Mouse (Mus musculus) midbrain, embryonic 14.5 days (tissue): ENCODE results near the gene Ccdc189. TPM values are rescaled to one million over a fixed set of nuclear protein-coding genes. Genes with fewer than 3 reads are reported as not detected.

Experiments
- ATAC-seq: fragments of 200-750 bp; cut with Nextera tagmentation; 2 replicates; pipeline ENCODE4 v1.8.0; 2017; ENCODE audit warnings: moderate number of reproducible peaks, moderate library complexity; ENCODE audit not compliant: low FRiP score, low TSS enrichment
- DNase-seq: peaks from one replicate; pipeline ENCODE4 v3.0.0-alpha.2; 2015
- H3K27ac ChIP-seq: fragments of 300-500 bp; sonication (generic); replicated peaks from 2 replicates; pipeline ENCODE4 v1.5.1; 2014; ENCODE audit warnings: mild to moderate bottlenecking, low read depth, low read length, moderate library complexity
- H3K27me3 ChIP-seq: fragments of 300-500 bp; sonication (generic); 2 replicates; pipeline ENCODE4 v1.6.1; 2014; ENCODE audit warnings: low read length, control low read depth, mixed read lengths; ENCODE audit not compliant: control insufficient read depth, insufficient read depth
- H3K36me3 ChIP-seq: fragments of 300-500 bp; sonication (generic); 2 replicates; pipeline ENCODE4 v1.6.1; 2014; ENCODE audit warnings: low read length, control low read depth; ENCODE audit not compliant: control insufficient read depth, insufficient read depth
- H3K4me1 ChIP-seq: fragments of 300-500 bp; sonication (generic); 2 replicates; pipeline ENCODE4 v1.6.1; 2014; ENCODE audit warnings: mild to moderate bottlenecking, antibody characterized with exemption, low read length, control low read depth; ENCODE audit not compliant: control insufficient read depth, insufficient read depth
- H3K4me2 ChIP-seq: fragments of 300-500 bp; sonication (generic); 2 replicates; pipeline ENCODE4 v1.6.1; 2014; ENCODE audit warnings: mild to moderate bottlenecking, low read length, moderate library complexity
- H3K4me3 ChIP-seq: fragments of 300-500 bp; sonication (generic); replicated peaks from 2 replicates; pipeline ENCODE4 v1.5.1; 2014; ENCODE audit warnings: low read depth, low read length
- H3K9ac ChIP-seq: fragments of 300-500 bp; sonication (generic); replicated peaks from 2 replicates; pipeline ENCODE4 v1.6.1; 2014; ENCODE audit warnings: mild to moderate bottlenecking, low read length, moderate library complexity
- H3K9me3 ChIP-seq: fragments of 300-500 bp; sonication (generic); 2 replicates; pipeline ENCODE4 v1.6.1; 2016; ENCODE audit warnings: low read length, control low read depth, mixed read lengths; ENCODE audit not compliant: control insufficient read depth
- WGBS: fragments of 180-500 bp; shearing (Covaris S2); extraction: QIAGEN DNeasy Blood & Tissue Kit; methylation state at CpG from one replicate; pipeline ENCODE4 v1.1.7; 2014; 5-methylcytosine and 5-hydroxymethylcytosine counted together
- polyA plus RNA-seq: library from polyadenylated mRNA; unstranded; fragments of >200 nt; fragmentation: Nextera tagmentation; extraction: Ambion mirVana; gene quantifications from 2 replicates; pipeline ENCODE4 v1.2.1, GENCODE M21; 2014

Ccdc189 gene
- polyA plus RNA-seq, 1 experiment from 2014 or later = 12.8 TPM

DNA sequence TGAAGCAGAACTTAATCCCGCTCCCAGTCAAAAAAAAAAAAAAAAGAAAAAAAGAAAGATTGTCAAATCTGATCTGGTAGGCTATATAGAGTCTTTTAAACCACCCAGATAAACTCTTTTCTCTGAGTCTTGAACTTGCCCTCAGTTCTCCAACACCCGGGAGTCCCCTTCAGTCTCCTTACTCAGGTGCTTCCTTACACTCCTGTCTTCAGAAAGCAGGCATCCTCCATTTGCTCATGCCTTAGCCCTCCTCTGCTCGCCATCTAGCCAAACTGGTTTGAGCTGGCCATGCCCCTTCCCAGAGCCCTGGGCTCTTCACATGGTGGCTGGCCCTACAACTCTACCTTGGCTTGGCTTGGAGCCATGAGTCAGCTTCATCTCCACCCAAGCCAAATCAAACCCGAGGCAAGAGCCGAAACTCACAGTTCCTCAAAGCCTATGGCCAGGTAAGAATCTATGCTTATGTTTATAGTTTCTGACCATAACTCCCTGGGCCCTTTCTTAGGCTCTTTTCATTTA lies 27.0 kb downstream of the Ccdc189 start, which contains the start of gene Tmem265:
Gene Tmem265 (plus strand): TSS at position 51 of the 519 bp plus-strand sequence.
- Histone ChIP-seq H3K4me2 (no peak within 1 kb of the TSS), H3K27me3 (no peaks in the 10 kb centered on the region), H3K36me3 (peaks cover 86% of the 10 kb centered on the region), H3K27ac (no peak within 1 kb of the TSS), H3K9me3 (no peaks in the 10 kb centered on the region), H3K4me3 (no peak within 1 kb of the TSS), H3K4me1 (no peaks in the 10 kb centered on the region), H3K9ac (no peak within 1 kb of the TSS)
- no peak for DNase-seq
- no peak for ATAC-seq
- WGBS = 95% methylated on average over 5 of the region's 5 CpGs

- H3K27ac ChIP-seq = no peak overlapping the region
- H3K36me3 ChIP-seq = peaks cover 87% of the 10 kb centered on the region
- H3K4me1 ChIP-seq = no peaks in the 10 kb centered on the region
- H3K4me3 ChIP-seq = no peak overlapping the region
- no peaks in the 10 kb centered on the region for H3K27me3 ChIP-seq
- DNase-seq (no peak), ATAC-seq (no peak)
- H3K9ac ChIP-seq = no peak overlapping the region
- 93% methylated on average over 11 of the region's 11 CpGs for WGBS
- H3K9me3 ChIP-seq = no peaks in the 10 kb centered on the region
- H3K4me2 ChIP-seq = no peak overlapping the region
Measured at GRCm38 (mm10) chr7:127560580-127560979, 27.8 kb downstream of the Ccdc189 start.

DNA sequence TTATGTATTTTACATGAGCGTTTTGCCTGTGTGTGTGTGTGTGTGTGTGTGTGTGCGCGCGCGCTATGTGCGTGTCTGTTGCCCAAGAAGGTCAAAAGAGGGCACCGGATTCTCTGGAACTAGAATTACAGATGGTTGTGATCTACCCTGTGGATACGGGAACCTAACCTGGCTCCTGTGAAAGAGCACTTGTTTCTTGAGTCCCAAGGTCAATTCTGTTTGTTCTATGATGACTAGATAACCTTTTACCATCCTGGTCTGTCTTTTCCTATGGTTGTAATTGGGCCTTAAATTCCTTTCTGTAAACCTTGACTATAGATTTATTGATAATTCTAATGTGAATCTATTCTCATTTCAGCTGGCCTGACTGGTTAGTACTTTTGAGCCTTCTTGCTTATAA lies 36.8 kb downstream of the Ccdc189 start:
- no peak for ATAC-seq
- H3K27ac ChIP-seq = no peak overlapping the region
- no peak for DNase-seq
- H3K36me3 ChIP-seq = peaks cover 85% of the 10 kb centered on the region
- no peak overlapping the region for H3K9ac ChIP-seq
- H3K27me3 ChIP-seq = no peaks in the 10 kb centered on the region
- no peak overlapping the region for H3K4me3 ChIP-seq
- WGBS = 96% methylated on average over 8 of the region's 8 CpGs
- no peak overlapping the region for H3K4me2 ChIP-seq
- no peaks in the 10 kb centered on the region for H3K4me1 ChIP-seq
- H3K9me3 ChIP-seq = no peaks in the 10 kb centered on the region

- Histone ChIP-seq H3K9ac (no peak overlapping the region), H3K36me3 (peaks cover 82% of the 10 kb centered on the region), H3K27ac (no peak overlapping the region), H3K9me3 (no peaks in the 10 kb centered on the region), H3K27me3 (no peaks in the 10 kb centered on the region), H3K4me1 (no peaks in the 10 kb centered on the region), H3K4me3 (no peak overlapping the region), H3K4me2 (no peak overlapping the region)
- ATAC-seq = no peak
- 93% methylated on average over 15 of the region's 15 CpGs for WGBS
- DNase-seq = no peak
Measured at GRCm38 (mm10) chr7:127549116-127549835, 39.1 kb downstream of the Ccdc189 start.

DNA sequence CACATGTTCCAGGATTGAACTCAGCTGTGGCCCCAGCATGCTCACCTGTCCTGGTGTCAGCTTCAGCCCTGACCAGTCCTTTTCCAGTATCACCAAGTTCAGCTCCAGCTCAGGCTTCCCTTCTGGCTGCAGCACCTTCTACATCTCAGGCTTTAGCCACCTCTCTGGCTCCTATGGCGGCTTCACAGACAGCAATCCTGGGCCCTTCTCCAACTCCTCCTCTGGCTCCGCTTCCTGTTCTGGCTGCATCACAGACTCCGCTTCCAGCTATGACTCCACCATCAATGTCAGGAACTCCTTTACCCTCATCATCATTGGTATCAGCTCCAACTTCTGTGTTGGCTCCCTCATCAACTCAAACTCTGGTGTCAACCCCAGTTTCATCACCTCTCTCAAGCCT lies 46.7 kb downstream of the Ccdc189 start:
- Histone ChIP-seq H3K27ac (no peak overlapping the region), H3K4me3 (no peak overlapping the region), H3K4me1 (no peaks in the 10 kb centered on the region), H3K9ac (no peak overlapping the region), H3K27me3 (no peaks in the 10 kb centered on the region), H3K4me2 (no peak overlapping the region), H3K9me3 (no peaks in the 10 kb centered on the region), H3K36me3 (peaks cover 93% of the 10 kb centered on the region)
- ATAC-seq = no peak
- DNase-seq = no peak
- WGBS = 95% methylated on average over 3 of the region's 3 CpGs

Other genes with a start within 250 kb of the Ccdc189 start
- 5.1 and 12.9 TPM in 2 replicates for gene Zfp768, start 243.0 kb downstream of the Ccdc189 start, polyA plus RNA-seq
- gene Zfp747, start 212.5 kb downstream of the Ccdc189 start, polyA plus RNA-seq = 7.0 and 7.7 TPM in 2 replicates
- gene 9130019O22Rik, start 201.4 kb downstream of the Ccdc189 start, polyA plus RNA-seq = 5.3 and 6.9 TPM in 2 replicates
- gene E430018J23Rik, start 195.0 kb downstream of the Ccdc189 start, polyA plus RNA-seq = 5.5 and 6.2 TPM in 2 replicates
- gene Zfp764, start 181.8 kb downstream of the Ccdc189 start, polyA plus RNA-seq = 4.6 and 5.7 TPM in 2 replicates
- gene Zfp688, start 166.5 kb downstream of the Ccdc189 start, polyA plus RNA-seq = 31.9 and 33.9 TPM in 2 replicates
- gene Zfp689, start 139.4 kb downstream of the Ccdc189 start, polyA plus RNA-seq = 16.1 and 16.6 TPM in 2 replicates
- gene Prr14, start 129.0 kb downstream of the Ccdc189 start, polyA plus RNA-seq = 41.8 and 44.3 TPM in 2 replicates
- gene Fbrs, start 109.4 kb downstream of the Ccdc189 start, polyA plus RNA-seq = 14.9 and 17.8 TPM in 2 replicates
- gene Srcap, start 76.6 kb downstream of the Ccdc189 start, polyA plus RNA-seq = 46.1 and 64.3 TPM in 2 replicates
- 18.8 and 20.8 TPM in 2 replicates for gene Gm42715, start 69.0 kb downstream of the Ccdc189 start, polyA plus RNA-seq
- gene Tmem265, start 27.2 kb downstream of the Ccdc189 start, polyA plus RNA-seq = 5.1 and 14.5 TPM in 2 replicates
- 54.8 and 61.6 TPM in 2 replicates for gene Phkg2, start 15.3 kb downstream of the Ccdc189 start, polyA plus RNA-seq
- gene Rnf40, start 172 bp upstream of the Ccdc189 start, polyA plus RNA-seq = 40.7 and 45.0 TPM in 2 replicates
- 22.4 and 31.6 TPM in 2 replicates for gene Zfp629, start 27.2 kb upstream of the Ccdc189 start, polyA plus RNA-seq
- gene Bcl7c, start 120.3 kb upstream of the Ccdc189 start, polyA plus RNA-seq = 47.2 and 54.0 TPM in 2 replicates
- 3.5 and 4.3 TPM in 2 replicates for gene Ctf1, start 124.1 kb upstream of the Ccdc189 start, polyA plus RNA-seq
- 0.12 and 0.16 TPM in 2 replicates for gene Ctf2, start 143.6 kb upstream of the Ccdc189 start, polyA plus RNA-seq
- 7.4 and 15.2 TPM in 2 replicates for gene Fbxl19, start 155.9 kb upstream of the Ccdc189 start, polyA plus RNA-seq
- gene Orai3, start 181.2 kb upstream of the Ccdc189 start, polyA plus RNA-seq = 2.9 and 3.4 TPM in 2 replicates
- gene Setd1a, start 188.1 kb upstream of the Ccdc189 start, polyA plus RNA-seq = 24.0 and 27.3 TPM in 2 replicates
- gene Gm49388, start 197.0 kb upstream of the Ccdc189 start, polyA plus RNA-seq = not detected in 2 replicates
- 6.0 and 7.1 TPM in 2 replicates for gene Hsd3b7, start 212.0 kb upstream of the Ccdc189 start, polyA plus RNA-seq
- gene Stx4a, start 235.7 kb upstream of the Ccdc189 start, polyA plus RNA-seq = 8.7 and 11.8 TPM in 2 replicates
- 30.8 and 46.9 TPM in 2 replicates for gene Stx1b, start 236.0 kb upstream of the Ccdc189 start, polyA plus RNA-seq